Mouse (Mus musculus): ENCODE data around the gene Arsg.

The Arsg gene

DNA sequence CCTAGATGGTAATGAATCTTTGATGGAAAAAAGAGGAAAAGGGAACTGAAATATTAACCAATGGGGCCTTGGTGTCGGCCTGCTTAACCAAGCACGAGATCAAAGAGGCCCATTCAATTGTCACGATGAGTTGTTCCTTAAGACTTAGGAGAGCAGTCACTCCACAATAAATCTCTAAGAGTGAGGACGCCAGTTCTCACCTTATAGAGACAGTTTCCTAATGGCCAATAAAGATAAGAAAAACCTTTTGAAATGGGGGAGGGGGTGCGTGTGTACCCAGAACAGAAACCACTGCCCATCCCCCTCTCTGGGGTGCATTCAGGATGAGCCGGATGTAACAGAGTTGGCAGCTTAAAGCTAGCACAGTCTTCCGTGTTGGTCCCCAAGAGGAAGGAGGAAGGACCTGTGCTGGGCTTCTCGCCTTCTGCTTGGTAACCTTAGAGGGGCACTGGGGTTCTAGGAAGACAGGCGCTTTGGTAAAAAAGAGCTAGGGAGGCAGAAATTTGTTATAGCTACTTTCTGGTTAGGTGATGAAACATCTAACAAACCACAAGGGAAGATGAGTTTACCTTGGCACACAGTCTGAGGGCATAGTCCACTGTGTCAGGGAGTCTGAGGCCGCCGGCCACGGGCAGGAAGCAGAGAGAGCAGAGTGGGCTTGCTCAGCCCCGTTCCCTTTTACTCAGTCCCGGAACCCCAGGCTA is 22.7 kb downstream of the Arsg start:
- DNase-seq (ENCODE audit: low spot score): no peak

DNA sequence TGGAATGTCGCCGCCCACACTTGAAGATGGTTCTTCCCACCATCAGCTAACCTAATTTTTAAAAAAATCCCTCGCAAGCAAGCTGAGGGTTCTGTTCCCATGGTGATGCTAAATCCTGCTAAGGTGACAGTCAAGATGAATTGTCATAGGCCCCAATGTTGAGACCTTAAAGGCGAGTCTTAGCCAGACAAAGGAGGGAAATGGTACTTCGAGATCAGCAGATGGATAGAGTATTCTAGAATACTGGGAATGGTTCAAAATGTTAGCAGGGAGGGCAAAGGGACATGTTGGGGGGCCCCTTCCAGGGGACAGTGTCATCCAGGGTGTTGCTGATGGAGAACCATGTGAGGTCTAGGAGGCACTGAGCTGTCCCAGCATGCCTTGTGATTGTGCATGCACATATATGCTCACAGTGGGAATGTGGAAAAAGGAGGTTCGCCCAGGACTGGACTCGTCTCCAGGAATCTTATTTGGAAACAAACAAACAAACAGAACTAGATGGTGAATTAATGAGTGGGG is 23.4 kb downstream of the Arsg start:
- no peak for DNase-seq (ENCODE audit: low spot score)

DNA sequence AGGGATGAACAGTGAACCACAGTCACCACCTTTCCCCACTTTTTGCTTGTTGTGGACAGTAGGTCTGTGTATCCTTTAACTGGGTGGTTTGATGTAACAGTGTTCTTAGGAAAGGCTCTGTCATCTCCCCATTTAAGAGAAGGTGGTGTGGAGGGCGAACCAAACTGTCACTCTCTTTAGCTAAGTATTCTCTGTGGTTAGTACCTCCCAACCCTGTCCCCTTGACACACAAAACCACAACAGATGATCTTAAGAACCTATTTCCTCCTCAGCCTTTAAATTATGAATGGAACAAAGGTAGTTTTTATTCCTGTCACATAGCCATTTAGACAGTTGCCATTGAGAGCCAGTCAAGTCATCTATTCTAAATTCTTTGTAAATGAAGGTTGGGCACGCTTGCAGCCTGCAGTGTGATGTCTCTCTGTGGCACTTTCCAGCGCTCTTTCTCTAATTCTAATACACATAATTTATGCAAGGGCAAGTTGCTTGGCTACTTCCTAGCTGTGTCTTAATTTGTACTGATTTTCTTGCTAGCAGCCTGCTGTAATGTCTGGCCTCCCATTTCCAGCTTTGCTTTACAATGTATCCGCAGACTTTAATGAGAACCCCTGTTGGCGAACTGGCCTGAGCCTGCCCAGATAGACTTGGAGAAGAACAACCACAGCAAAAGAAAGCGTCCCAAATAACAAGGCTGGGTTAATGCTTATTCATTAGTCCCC is 24.0 kb downstream of the Arsg start:
- no peak for DNase-seq (ENCODE audit: low spot score)

DNA sequence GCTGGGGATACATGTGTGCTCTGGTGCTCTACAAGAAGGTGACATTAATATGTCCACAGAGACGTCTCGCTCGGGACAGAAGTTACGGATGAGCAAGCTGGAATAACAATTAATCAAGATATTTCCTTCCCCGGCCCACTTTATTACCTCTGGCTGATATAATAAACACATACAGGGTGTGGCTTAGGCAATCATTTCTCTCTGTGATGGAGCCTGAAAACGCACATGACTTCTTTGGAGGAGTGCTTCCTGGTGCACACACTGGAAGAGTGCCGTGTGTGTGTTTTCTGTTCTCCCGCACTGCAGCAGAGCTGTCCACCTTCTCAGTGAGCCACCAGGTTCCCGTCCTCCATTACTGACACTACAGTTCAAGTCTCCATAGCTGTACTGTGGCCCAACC is 24.8 kb downstream of the Arsg start:
- no peak for DNase-seq (ENCODE audit: low spot score)

DNA sequence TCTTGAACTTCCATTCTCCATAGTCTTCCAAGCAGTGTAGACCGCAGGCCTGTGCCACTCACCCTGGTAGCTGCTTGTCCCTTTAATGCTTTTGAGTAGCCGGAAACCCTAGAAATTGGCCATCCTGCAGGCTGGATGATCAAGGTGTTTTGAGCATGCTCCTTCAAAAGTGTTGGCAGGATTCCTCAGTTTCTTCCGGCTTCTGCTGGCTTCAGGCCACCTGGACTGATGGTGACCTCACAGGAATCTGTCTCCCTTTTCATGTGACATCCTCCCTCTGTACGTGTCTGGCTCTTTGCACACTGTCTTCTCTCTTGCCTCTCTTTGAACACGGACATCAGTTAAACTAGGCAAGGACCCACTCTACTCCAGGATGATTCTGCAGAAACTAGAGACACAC is 27.0 kb downstream of the Arsg start:
- no peak for DNase-seq (ENCODE audit: low spot score)

DNA sequence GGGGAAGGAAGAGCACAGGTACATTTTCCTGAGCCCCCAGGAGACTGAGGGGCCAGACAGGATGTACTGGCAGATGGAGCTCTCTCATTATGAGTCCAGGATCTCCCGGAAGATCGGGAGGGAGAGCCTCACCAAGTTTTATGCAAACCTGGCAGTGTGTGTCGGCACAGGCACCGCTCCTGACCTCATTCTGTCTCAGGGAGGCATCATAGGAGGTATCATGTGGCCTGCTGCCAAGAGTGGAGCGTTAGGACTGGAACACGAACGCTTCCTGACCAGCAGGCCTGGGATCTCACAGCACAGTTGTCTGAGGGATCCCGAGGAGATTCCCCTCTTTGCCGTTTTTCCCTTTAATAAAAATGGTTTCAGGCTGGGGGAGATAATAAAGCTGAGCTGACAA is 31.8 kb downstream of the Arsg start:
- DNase-seq (ENCODE audit: low spot score): no peak

DNA sequence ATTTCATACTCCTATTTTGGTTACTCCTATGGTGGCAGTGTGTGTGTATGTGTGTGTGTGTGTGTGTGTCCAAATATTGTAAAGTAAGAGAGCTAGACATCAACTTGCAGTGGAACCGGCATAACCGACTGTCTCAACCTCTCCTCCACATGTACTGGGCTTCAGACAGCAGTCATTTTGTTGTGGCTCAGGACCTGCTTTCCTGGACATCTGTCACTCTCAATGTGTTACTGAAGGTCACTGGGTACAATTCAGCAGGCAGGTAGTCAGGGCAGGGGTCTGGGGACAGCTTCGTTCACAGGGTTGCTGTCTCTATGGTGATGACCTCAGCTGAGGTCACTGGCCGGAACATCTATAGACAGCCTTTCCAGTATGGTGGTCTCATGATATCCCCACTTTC is 32.6 kb downstream of the Arsg start:
- no peak for DNase-seq (ENCODE audit: low spot score)

DNA sequence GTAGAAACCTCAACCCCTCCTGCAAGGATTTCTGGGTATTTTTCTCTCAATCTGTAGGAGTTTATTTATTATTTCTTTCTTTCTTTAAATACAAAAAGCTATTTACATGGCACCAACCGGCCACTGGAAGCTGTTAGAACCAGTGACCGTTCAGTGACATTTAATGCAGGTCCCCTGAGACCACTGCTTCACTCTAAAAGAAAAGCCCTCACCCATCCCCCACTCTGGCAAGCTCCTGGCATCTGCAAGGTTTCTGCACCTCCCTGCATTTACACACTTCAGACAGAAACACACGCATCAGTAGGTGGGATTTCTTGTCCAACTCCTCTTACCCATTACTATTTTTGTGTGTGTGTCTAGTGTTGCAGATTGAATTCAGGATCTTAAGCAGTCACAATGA is 33.9 kb downstream of the Arsg start:
- DNase-seq (ENCODE audit: low spot score): no peak

DNA sequence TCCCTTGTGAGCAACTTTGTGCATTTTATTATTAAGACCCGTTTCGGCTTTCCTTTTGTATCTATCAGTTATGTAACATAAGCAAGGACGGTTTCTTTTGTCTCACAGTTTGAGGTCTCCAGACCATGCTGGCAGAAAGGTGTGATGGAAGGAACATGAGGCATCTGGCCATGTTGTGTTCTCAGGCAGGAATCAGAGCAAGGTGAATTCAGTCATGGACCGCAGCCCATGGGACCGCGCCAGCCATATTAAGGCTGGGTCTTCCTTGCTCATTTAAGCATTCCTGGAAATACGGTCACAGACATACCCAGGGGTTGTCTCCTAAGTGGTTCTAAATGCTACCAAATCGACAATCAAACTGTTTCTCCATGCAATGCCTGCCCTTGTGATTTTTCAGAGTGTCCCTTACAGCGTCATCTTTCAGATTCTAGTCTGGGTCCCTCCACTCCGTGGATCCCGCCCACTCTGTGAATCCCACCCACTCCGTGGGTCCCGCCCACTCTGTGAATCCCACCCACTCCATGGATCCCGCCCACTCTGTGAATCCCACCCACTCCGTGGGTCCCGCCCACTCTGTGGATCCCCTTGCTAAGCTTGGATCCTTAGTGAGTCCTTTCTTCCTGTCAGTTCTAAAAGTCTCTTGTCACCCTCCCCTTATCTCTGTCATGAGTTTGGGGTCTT is 40.0 kb downstream of the Arsg start:
- no peak for DNase-seq (ENCODE audit: low spot score)

DNA sequence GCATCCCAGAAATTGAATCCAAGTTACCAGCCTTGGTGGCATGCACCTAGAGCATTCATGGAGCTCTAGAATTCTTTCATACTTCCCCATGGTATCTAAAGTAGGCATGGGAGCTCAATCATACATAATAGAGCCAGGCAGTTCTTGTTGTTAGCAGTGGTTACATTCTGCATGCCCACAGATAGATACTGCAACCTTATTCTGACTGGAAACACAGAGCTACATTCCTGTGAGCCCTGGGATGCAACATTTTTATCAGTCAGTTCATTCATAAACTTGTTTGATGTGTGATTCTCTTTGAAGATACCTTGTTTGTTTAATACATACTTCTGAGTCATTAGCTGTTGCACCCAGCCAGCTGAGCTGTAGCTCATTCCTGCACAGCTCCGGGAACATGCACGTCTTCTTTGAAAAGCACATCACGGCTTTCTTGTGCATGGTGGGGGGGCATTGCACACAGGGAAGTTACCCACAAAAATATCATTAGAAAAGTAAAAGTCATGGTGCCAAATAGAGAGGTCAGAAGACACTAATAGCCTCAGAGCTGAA is 41.0 kb downstream of the Arsg start:
- no peak for DNase-seq (ENCODE audit: low spot score)

DNA sequence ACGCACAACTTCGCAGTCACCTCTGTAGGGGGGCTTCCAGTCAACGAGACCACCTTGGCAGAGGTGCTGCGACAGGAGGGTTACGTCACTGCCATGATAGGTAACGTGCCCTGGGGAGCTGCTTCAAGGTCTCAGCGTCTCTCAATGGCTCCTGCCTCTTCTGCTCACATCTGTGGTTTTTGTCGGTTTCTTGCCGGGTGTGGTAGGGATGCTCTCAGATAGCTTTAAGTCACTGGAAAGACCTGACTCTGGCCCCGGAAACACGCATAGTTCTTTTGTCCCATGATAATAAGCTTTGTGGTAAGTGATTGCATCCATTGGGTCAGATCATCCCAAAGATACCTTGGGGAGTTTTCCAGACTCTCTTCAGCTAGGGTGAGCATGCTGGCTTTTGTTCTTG is 44.2 kb downstream of the Arsg start:
- DNase-seq (ENCODE audit: low spot score): no peak

DNA sequence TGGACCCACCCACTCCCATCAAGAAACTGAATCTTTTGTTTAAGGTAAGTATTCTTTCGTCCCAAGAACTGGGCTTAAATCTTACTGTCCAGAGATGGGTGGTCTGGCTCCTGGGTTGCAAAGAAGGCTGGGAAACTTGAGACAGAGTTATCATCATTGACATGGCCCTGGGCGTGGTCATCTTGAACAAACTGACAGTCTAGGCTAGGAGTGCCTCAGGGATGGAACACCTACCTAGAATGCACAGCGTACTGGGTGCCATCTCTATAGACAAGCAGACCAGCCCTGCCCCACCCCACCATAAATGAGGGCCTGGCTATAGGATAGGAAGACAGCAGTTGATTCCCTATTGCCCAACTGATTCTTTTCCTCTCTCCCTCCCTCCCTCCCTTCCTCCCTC is 44.6 kb downstream of the Arsg start:
- no peak for DNase-seq (ENCODE audit: low spot score)

DNA sequence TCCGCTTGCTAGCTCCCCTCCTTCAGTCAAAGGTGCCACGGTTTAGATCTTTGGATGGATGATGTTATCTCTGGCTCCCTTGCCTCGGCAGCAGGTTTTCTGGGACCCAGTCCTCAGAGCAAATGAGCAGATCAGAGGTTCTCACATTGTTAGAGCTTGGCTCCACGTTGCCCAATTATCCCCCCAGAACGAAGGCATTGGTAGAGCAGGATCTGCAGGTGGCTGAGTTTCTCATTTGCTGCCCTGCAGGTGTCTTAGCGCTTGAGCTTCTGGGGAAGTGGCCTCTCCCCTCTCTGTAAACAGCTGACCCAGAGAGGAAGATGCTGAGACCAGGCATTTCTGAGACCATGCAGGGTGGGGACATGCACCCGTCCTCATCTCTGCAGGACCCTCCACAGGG is 47.8 kb downstream of the Arsg start:
- no peak for DNase-seq (ENCODE audit: low spot score)

DNA sequence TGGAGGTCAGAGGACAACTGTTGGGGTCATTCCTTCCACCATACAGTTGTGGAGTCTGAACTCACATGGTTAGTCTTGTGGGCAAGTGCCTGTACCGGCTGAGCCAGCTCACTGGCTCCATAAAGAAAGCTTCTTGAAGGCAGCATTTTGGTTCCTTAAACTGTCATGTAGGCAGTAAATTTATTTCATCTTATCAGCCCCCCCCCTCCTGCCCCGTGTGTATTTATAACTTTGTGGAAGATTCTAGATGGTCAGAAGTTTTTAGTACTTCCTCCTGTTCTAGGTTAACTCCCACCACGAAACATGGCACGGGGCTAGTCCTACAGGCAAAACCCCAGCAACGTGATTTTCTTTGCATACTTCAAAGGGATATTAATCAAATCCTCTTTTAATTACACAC is 51.7 kb downstream of the Arsg start:
- no peak for DNase-seq (ENCODE audit: low spot score)

DNA sequence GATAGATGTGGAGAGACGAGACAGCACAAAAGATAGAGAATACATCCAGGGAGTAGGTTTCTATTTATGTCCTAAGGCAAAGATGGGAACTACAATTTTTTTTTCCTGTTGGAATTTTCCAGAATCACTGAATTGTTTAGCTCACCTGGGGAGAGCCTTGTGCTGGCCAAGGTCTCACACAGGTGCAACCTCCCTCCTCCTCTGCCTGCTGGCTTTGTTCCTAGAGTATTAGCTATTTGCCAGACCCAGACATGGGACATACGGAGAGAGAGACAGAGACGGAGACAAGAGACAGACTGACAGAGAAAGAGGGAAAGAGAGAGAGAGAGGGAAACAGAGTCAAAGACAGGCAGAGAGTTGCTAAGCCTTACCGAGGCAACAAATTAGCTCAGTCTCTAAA is 52.4 kb downstream of the Arsg start:
- no peak for DNase-seq (ENCODE audit: low spot score)

DNA sequence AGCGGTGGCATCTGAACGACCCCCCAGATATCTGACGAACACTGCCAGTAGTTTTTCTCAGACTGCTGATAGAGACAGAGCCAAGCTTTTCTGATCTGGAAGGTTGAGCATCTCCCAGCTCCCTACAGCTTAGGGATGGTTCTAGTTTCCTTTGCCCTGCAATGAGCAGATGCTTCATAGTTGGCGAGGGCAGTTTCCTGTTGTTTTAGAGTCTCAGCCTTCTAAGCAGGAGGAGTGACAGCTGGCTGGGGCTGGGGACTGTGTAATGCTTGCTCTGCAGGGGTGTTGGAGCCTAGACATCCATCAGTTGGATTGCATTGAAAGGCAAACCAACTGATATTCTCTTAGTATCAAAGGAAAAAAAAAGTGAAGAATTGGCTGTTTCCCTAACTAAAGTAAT is 56.9 kb downstream of the Arsg start:
- DNase-seq (ENCODE audit: low spot score): no peak

DNA sequence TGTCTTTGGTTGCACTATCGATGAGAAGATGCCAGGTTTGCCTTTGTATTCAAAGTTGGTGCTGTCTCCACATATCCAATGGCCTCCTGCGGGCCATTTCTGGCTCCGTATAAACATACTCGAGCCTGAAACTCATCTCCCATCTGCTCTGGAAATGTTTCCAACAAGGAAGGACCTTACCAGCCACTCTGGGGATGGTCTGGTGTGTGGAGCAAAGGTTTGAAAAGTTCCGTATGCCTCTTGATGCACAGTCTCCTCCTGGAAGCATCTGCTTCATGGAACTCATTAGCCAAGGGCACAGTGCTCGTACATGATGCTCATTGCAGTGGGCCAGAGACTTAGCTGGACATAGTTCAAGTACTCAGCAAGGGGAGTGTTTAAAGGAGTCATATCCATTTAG is 62.8 kb downstream of the Arsg start:
- no peak for DNase-seq (ENCODE audit: low spot score)

DNA sequence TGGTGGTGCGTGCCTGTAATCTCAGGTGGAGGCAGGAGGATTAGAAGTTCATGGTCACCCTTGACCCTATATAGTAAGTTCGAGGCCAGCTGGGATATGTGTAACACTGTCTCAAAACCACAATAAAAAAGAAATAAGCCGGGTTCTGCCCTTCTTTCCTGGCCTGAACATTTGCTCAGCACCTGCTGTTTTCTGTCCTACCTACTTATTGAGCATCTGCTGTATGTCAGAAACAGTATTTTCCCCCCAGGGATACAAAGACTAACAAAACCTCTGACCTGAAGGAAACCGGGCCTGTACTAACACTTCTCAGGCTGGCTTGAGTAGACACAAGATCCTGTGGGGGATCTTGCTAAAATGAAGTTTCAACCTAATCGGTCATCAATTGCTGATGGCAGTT is 63.8 kb downstream of the Arsg start:
- DNase-seq (ENCODE audit: low spot score): no peak

DNA sequence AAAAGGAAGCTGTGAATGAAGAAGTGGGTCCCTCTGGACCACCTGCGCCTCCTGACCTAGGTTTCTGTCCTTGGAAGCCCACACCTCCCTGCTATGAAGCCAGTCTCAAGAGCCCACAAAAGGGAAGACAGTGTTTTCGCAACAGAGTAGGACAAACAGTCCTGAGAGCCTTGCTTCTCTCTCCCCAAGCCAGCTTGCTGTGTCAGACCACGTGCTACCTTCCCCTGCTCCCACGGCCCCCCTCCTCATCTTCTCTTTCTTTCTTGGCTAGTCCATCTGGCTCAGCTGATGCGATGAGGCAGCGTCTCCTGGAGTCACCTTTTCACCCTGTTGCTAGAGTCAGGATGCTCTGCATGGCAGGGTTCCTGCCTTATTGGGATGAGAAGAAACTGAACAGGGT is 66.1 kb downstream of the Arsg start:
- peak; percentile 13 for DNase-seq (ENCODE audit: low spot score)

DNA sequence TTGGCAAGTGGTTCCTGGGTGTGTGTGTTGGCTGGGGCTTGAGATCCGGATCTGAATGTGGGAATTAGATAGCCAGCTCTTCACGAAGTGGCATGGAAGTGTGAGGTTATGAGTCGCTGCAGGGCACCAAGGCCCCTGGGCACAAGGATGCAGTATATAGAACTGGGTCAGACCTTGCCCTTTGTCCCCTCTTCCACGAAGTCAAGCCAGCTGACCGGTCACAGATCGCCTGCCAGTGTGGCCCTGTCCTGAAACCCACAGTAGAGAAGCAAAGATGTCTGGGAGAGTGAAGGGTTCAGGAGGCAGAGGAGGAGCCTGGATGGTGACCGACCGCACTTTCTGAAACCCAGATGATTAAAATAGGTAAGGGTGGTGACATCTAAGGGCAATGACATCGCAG is 70.3 kb downstream of the Arsg start:
- DNase-seq (ENCODE audit: low spot score): no peak

DNA sequence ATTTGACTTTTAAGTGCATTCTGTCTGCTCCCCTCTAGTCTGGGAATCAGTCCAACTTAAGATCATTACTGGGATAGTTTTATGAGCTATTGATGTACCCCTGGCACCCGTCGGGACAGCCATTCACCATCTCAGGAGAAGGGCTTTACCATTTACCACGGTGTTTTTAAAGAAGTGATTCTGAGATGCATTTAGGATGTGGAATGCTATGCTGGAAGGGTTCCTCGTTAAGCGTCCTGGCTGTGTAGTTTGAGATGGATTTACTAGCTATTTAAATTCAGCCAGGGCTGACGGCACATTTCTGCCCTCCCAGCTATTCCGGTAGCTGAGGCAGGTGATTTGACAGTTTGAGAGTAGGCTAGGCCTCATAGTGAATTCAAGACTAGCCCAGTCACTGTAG is 71.3 kb downstream of the Arsg start:
- DNase-seq (ENCODE audit: low spot score): no peak

DNA sequence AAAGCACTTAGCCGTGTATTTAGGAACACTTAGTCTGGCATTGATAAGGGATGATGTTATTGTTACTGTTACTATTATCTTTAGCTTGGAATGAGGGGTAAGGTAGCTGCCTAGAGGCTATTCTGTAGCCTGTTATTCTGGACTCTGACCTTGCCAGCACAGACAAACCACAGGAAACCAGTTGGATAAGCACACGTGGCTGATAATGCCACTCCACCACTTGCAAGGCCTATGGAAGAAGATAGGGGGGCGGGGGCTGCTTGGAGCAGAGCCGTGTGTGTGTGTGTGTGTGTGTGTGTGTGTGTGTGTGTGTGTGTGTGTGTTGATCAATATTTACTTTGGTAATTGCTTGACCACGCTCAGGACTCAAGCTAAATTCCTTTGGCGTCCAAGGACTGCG is 72.1 kb downstream of the Arsg start:
- DNase-seq (ENCODE audit: low spot score): no peak

DNA sequence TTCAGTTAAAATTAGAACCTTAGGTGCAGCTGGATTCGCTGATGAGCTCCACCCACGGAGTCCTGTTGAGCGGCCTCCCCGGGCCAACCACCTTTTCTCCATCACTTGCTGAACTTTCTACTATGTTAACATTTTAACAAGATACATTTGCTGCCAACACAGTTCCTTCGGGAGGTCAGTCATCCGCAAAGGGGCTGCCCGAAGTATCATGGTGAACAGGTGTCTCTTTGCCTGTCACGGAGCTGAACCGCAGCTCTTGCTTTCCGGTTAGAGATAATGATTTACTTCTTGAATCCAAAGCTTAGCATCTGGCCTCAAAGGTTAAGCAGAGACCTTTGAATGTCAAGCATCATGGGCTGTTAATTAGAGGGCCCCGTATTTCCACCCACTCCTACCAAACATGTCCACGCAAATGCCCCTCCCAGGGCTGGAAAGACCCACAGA is 72.5 kb downstream of the Arsg start:
- no peak for DNase-seq (ENCODE audit: low spot score)

Data from embryo, embryonic 10 days (tissue).